Mouse (Mus musculus) kidney, adult 2 months (tissue): ENCODE results near the gene Irs1. TPM values are rescaled to one million over a fixed set of nuclear protein-coding genes. Genes with fewer than 3 reads are reported as not detected.

ENCODE experiments used
- DNase-seq: peaks from one replicate; pipeline ENCODE4 v3.0.0; 2021
- H3K27ac ChIP-seq: fragments of 200-500 bp; 2 replicates; pipeline ENCODE4 v1.5.1; 2012; ENCODE audit warnings: low read depth, low read length, control low read depth, inconsistent platforms; ENCODE audit not compliant: insufficient read depth
- H3K27me3 ChIP-seq: fragments of 200-500 bp; replicated peaks from 2 replicates; pipeline ENCODE4 v1.6.1; 2012; ENCODE audit warnings: mild to moderate bottlenecking, moderate library complexity, low read length, inconsistent platforms; ENCODE audit not compliant: control insufficient read depth, insufficient read depth
- H3K36me3 ChIP-seq: fragments of 200-500 bp; 2 replicates; pipeline ENCODE4 v1.6.1; 2012; ENCODE audit warnings: mild to moderate bottlenecking, moderate library complexity, low read length, inconsistent platforms; ENCODE audit not compliant: control insufficient read depth, insufficient read depth
- H3K4me1 ChIP-seq: fragments of 200-500 bp; 2 replicates; pipeline ENCODE4 v1.6.1; 2011; ENCODE audit warnings: low read length; ENCODE audit not compliant: control insufficient read depth, insufficient read depth
- H3K4me3 ChIP-seq: fragments of 200-500 bp; 2 replicates; pipeline ENCODE4 v1.5.1; 2011; ENCODE audit warnings: mild to moderate bottlenecking, low read depth, low read length, control low read depth; ENCODE audit not compliant: insufficient read depth
- CTCF ChIP-seq: fragments of 200-500 bp; conservative IDR thresholded peaks from 2 replicates; pipeline ENCODE4 v1.5.1; 2011; ENCODE audit warnings: low read depth, mild to moderate bottlenecking, control low read depth, low read length, moderate library complexity, mixed read lengths; ENCODE audit not compliant: insufficient read depth, insufficient read length
- POLR2A ChIP-seq: fragments of 200-500 bp; IDR thresholded peaks from one replicate; pipeline ENCODE4 v1.6.1; 2011; ENCODE audit warnings: low read depth, low read length, control low read depth
- WGBS: fragments of 180-500 bp; shearing (Covaris S2); methylation state at CpG from one replicate; pipeline ENCODE4 v1.1.7; 2018; 5-methylcytosine and 5-hydroxymethylcytosine counted together
- polyA plus RNA-seq: library from polyadenylated mRNA; depleted of rRNA; stranded (reverse); fragments of >200 nt; gene quantifications from 2 replicates; pipeline ENCODE4 v1.2.3, GENCODE M21; 2012

Gene Irs1
- polyA plus RNA-seq, 1 experiment = 7.1 TPM

- Histone ChIP-seq H3K4me1 (peaks cover 3% of the 10 kb centered on the region; the same call in 1 of the 2 replicates), H3K27ac (no peak overlapping the region), H3K4me3 (no peak overlapping the region), H3K27me3 (no peaks in the 10 kb centered on the region), H3K36me3 (no peaks in the 10 kb centered on the region)
- DNase-seq = no peak
- no peak for TF ChIP-seq CTCF
- TF ChIP-seq POLR2A = no peak
- 73% methylated on average over 1 of the region's 1 CpGs for WGBS
Observed at GRCm38 (mm10) chr1:82262331-82262730, 28.9 kb downstream of the Irs1 start.

DNA sequence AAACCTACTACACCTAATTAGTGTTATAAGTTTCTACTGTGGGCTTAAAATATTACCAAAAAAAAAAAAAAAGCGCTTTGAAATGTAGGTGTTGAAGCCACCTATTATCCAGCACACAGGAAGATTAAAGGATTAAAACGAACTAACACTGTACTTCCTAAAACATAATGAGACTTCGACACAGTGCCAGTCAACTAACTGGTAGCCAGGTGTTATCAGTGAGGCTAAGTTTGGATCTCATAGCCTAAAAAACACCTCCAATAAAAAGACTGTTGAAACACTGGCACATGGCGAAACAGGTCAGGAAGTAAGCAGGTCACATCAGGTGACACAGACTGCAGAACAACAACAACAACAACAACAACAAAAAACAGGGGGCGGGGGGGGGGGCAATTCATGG is 29.6 kb downstream of the Irs1 start:
- DNase-seq = no peak
- Histone ChIP-seq H3K27me3 (no peaks in the 10 kb centered on the region), H3K4me1 (peaks cover 3% of the 10 kb centered on the region; the same call in 1 of the 2 replicates), H3K36me3 (no peaks in the 10 kb centered on the region), H3K27ac (no peak overlapping the region), H3K4me3 (no peak overlapping the region)
- TF ChIP-seq POLR2A (no peak), CTCF (no peak)
- 83% methylated on average over 5 of the region's 5 CpGs for WGBS

DNA sequence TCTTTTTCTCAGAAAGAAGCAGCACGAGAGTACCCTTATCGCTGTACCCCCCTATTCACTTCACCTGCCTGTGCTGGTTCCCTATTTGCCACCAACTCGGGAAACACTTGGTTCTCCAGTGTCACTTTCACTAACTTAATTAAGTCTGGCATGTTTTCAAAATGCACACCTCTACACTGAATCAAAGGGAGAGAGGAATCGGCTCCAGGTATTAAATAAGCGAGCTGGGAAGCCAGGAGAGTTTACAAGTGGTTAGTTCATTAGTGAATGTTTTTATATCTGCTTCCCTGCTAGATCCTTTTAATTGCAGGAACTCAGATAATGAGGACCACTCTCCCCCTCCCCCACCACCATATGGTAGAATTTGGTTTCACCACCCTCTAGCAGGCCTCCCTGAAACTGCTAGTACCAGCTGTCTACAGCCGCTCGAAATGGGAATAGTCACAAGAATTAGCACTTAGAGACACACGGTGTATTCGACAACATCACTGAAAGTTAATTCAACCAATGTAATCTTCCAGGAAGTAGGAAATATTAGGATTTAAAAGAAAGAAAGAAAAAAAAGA is 30.1 kb downstream of the Irs1 start:
- H3K4me1 ChIP-seq = peaks cover 3% of the 10 kb centered on the region; the same call in 1 of the 2 replicates
- H3K4me3 ChIP-seq = no peak overlapping the region
- TF ChIP-seq CTCF = no peak
- no peak for TF ChIP-seq POLR2A
- WGBS = 53% methylated on average over 9 of the region's 9 CpGs
- DNase-seq = peak; percentile 18
- H3K27ac ChIP-seq = peak overlapping the region; percentile 64
- no peaks in the 10 kb centered on the region for H3K27me3 ChIP-seq
- H3K36me3 ChIP-seq = no peaks in the 10 kb centered on the region

DNA sequence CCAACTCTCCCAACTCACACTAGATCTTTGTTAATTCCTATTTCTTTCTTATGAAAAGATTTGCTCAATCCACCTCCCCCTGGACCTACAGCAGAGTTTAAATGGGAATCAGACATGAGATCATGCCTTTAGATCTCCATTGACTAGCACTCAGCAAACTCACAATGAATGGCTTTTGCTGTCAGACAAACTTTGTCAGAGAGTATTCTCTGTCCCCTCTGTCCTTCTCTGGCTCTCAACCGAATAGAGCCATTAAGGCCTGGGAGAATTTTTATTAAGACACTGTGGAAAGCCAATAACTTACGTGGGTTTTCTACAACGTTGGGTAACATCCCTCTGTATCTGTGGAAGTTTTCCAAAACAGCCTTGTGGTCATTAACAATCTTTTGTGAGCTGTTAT is 31.2 kb downstream of the Irs1 start:
- Histone ChIP-seq H3K36me3 (no peaks in the 10 kb centered on the region), H3K4me1 (peaks cover 3% of the 10 kb centered on the region; the same call in 1 of the 2 replicates), H3K4me3 (no peak overlapping the region), H3K27me3 (no peaks in the 10 kb centered on the region), H3K27ac (no peak overlapping the region)
- no peak for TF ChIP-seq CTCF
- TF ChIP-seq POLR2A = no peak
- 67% methylated on average over 3 of the region's 3 CpGs for WGBS
- DNase-seq = no peak

DNA sequence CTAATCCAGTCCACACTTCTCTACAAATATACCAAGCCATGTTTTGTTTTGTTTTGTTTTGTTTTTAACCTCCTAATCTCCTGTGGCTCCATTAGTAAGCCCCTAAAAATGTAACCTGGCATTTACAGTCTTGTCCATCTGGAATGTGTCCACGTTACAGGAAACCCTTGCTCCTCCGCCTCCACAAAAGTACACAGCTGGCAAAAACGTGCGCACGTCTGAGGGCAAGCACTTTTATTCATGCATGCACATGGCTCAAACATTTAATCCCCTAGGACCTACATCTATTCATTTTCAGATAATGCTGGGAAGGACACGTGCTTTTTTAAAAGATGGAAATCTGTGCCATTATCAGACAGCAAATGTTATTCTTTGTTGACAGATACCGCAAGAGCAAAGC is 32.9 kb downstream of the Irs1 start:
- H3K4me3 ChIP-seq = no peak overlapping the region
- H3K27ac ChIP-seq = no peak overlapping the region
- no peak for TF ChIP-seq POLR2A
- TF ChIP-seq CTCF = no peak
- WGBS = 50% methylated on average over 7 of the region's 7 CpGs
- no peaks in the 10 kb centered on the region for H3K36me3 ChIP-seq
- DNase-seq = no peak
- no peaks in the 10 kb centered on the region for H3K27me3 ChIP-seq
- peaks cover 3% of the 10 kb centered on the region; the same call in 1 of the 2 replicates for H3K4me1 ChIP-seq

DNA sequence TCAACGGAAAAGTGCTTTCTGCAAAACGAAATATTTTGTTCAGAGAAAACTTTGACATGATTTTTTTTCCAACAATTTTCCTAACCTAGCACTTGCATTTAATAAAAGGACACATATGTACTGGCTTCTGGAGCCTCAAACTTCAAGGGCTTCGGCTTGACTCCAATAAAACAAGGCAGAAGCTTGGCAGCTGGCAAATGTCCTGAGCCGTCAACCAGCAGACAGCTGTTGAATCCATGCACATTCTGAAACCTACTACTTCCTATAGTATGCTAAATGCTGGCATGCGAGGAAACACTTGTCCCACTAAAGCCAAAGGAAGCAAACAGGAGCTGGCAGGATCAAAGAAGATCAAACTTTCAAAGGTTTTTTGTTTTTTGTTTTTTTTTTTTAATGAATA is 33.8 kb downstream of the Irs1 start:
- no peaks in the 10 kb centered on the region for H3K36me3 ChIP-seq
- H3K4me3 ChIP-seq = no peak overlapping the region
- H3K27me3 ChIP-seq = no peaks in the 10 kb centered on the region
- DNase-seq = no peak
- 59% methylated on average over 5 of the region's 5 CpGs for WGBS
- peaks cover 3% of the 10 kb centered on the region; the same call in 1 of the 2 replicates for H3K4me1 ChIP-seq
- no peak overlapping the region for H3K27ac ChIP-seq
- no peak for TF ChIP-seq POLR2A
- TF ChIP-seq CTCF = no peak

DNA sequence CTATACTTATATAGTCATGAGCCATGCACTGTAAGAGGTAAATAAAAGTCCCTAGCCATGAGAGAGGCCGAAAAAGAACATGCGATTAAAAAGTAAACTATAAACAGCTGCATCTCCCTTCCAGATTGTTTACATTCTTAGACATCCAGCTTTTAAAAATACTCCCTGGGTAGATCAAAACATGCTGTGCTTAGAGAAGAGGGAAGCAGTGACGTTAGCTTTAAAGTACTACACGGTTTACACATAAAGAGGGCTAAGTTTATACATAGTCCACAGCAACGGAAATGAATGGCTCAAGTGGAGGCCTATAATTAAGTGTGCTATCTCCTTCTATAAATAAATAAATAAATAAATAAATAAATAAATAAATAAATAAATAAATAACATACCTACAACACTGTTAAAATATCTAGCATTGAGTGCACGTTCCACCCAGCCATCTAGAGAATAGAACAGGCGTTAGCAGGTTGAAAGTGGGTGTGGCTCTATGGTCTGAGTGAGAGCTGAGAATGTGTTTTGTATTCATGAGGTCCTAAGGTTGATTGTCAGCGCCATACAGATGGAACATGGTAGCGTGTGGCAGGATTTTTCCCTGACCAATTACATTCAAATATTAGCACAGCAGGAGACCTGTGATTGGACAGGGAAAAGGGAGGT is 37.3 kb downstream of the Irs1 start:
- WGBS = 81% methylated on average over 9 of the region's 9 CpGs
- no peak for DNase-seq

More for the DNA sequence above, 37.3 kb downstream of the Irs1 start:
- H3K4me1 ChIP-seq = peaks cover 3% of the 10 kb centered on the region; the same call in 1 of the 2 replicates
- H3K27ac ChIP-seq = no peak overlapping the region
- H3K4me3 ChIP-seq = no peak overlapping the region
- no peaks in the 10 kb centered on the region for H3K27me3 ChIP-seq
- TF ChIP-seq POLR2A (no peak), CTCF (no peak)
- H3K36me3 ChIP-seq = no peaks in the 10 kb centered on the region
